Mouse (Mus musculus): ENCODE data around the gene Rxfp3. TPM values are rescaled to one million over a fixed set of nuclear protein-coding genes. Genes with fewer than 3 reads are reported as not detected.
"Not testable (repeated sequence)": the region's sequence is repeated elsewhere in the genome, so short reads cannot be mapped to it uniquely, and the experiment has no call there.

The Rxfp3 gene
- total RNA-seq, 2 experiments from 2014 or later = not detected

GRCm38 (mm10) chr15:11036535-11037375 is 1.0 kb downstream of the Rxfp3 start:
- no peak for ATAC-seq (replicated peaks; ENCODE audit: poor library complexity, severe bottlenecking)

GRCm38 (mm10) chr15:11035947-11036474 is 1.8 kb downstream of the Rxfp3 start:
- ATAC-seq (replicated peaks; ENCODE audit: poor library complexity, severe bottlenecking) = no peak

- no peak for ATAC-seq (replicated peaks; ENCODE audit: poor library complexity, severe bottlenecking)
These were observed 7.6 kb downstream of the Rxfp3 start for GRCm38 (mm10) chr15:11030188-11030587.

GRCm38 (mm10) chr15:11026801-11027561 is 10.8 kb downstream of the Rxfp3 start:
- no peak for ATAC-seq (replicated peaks; ENCODE audit: poor library complexity, severe bottlenecking)

GRCm38 (mm10) chr15:11014931-11015330 is 22.9 kb downstream of the Rxfp3 start:
- no peak for ATAC-seq (replicated peaks; ENCODE audit: poor library complexity, severe bottlenecking)

- no peak for ATAC-seq (replicated peaks; ENCODE audit: poor library complexity, severe bottlenecking)
These were observed 26.7 kb downstream of the Rxfp3 start for GRCm38 (mm10) chr15:11010976-11011548.

- ATAC-seq (replicated peaks; ENCODE audit: poor library complexity, severe bottlenecking) = no peak
These were observed 29.0 kb downstream of the Rxfp3 start for GRCm38 (mm10) chr15:11008756-11009155.

- ATAC-seq (replicated peaks; ENCODE audit: poor library complexity, severe bottlenecking) = no peak
These were observed 33.1 kb downstream of the Rxfp3 start for GRCm38 (mm10) chr15:11004646-11005045.

GRCm38 (mm10) chr15:11003791-11004190 is 34.0 kb downstream of the Rxfp3 start:
- ATAC-seq (replicated peaks; ENCODE audit: poor library complexity, severe bottlenecking) = no peak

- ATAC-seq (replicated peaks; ENCODE audit: poor library complexity, severe bottlenecking) = no peak
These were observed 37.4 kb downstream of the Rxfp3 start, which contains the start of gene Slc45a2 for GRCm38 (mm10) chr15:11000421-11000820. Gene Slc45a2, plus strand, starts transcription at chr15:11000721.

GRCm38 (mm10) chr15:10999832-11000231 is 38.0 kb downstream of the Rxfp3 start:
- no peak for ATAC-seq (replicated peaks; ENCODE audit: poor library complexity, severe bottlenecking)

GRCm38 (mm10) chr15:10991566-10991965 is 46.2 kb downstream of the Rxfp3 start:
- no peak for ATAC-seq (replicated peaks; ENCODE audit: poor library complexity, severe bottlenecking)

GRCm38 (mm10) chr15:10990411-10990810 is 47.4 kb downstream of the Rxfp3 start:
- ATAC-seq (replicated peaks; ENCODE audit: poor library complexity, severe bottlenecking) = no peak

- ATAC-seq (replicated peaks; ENCODE audit: poor library complexity, severe bottlenecking) = not testable (repeated sequence)
These were observed 51.3 kb downstream of the Rxfp3 start for GRCm38 (mm10) chr15:10986477-10986876.

- no peak for ATAC-seq (replicated peaks; ENCODE audit: poor library complexity, severe bottlenecking)
These were observed 52.0 kb downstream of the Rxfp3 start for GRCm38 (mm10) chr15:10985756-10986155.

Other genes with a start within 250 kb of the Rxfp3 start
- not detected in 2 replicates for gene C1qtnf3, start 85.7 kb downstream of the Rxfp3 start, total RNA-seq (2014; fragmentation: Nextera tagmentation)
- gene C1qtnf3, start 85.7 kb downstream of the Rxfp3 start, total RNA-seq (2017) = not detected in 2 replicates
- 3.2 and 3.5 TPM in 2 replicates for gene Amacr, start 56.2 kb downstream of the Rxfp3 start, total RNA-seq (2014; fragmentation: Nextera tagmentation)
- gene Amacr, start 56.2 kb downstream of the Rxfp3 start, total RNA-seq (2017) = 6.5 and 6.9 TPM in 2 replicates
- gene Slc45a2, start 37.3 kb downstream of the Rxfp3 start, total RNA-seq (2014; fragmentation: Nextera tagmentation) = not detected in 2 replicates
- gene Slc45a2, start 37.3 kb downstream of the Rxfp3 start, total RNA-seq (2017) = not detected in 2 replicates
- not detected in 2 replicates for gene Adamts12, start 26.8 kb upstream of the Rxfp3 start, total RNA-seq (2014; fragmentation: Nextera tagmentation)
- gene Adamts12, start 26.8 kb upstream of the Rxfp3 start, total RNA-seq (2017) = not detected in 2 replicates

Measured in granulocyte monocyte progenitor cell, adult 5-6 weeks (primary cell).